Mouse (Mus musculus): ENCODE measurements around the gene Spock1.

DNA sequence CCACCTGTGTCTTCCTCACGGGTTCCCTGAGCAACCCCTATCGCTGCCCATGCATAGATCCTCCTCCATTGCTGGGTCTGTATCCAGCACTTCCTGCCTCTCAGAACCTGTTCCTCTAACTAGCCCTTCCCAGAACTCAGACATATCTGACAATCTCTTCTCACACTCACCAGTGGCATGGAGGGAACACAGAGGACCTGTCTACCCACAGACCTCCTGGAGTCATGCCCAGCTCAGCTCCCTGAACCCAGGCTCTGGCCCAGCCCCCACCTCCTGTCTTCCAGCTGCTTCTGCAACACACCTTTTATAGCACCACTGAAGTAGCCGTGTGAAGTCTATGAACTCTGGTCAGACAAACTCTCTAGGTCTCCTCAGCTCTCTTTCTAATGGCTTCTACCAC, 101.3 kb downstream of the Spock1 start:
- TF ChIP-seq CTCF (IDR thresholded peaks at IDR 0.05; ENCODE audit: low read depth, low read length) (no peak), POLR2A (IDR thresholded peaks at IDR 0.05; ENCODE audit: extremely low read depth, insufficient read depth, low read length) (no peak)

Data from liver, adult 2 months (tissue).